Mouse (Mus musculus): ENCODE data around the gene Coq2.

- TF ChIP-seq POLR2A (IDR thresholded peaks at IDR 0.05; ENCODE audit: insufficient read depth, low read depth, low read length) = no peak
- TF ChIP-seq CTCF (IDR thresholded peaks at IDR 0.05; ENCODE audit: insufficient read depth, low read depth, low read length) = no peak
Measured at GRCm38 (mm10) chr5:100719235-100720088, 44.5 kb upstream of the Coq2 start, which contains the start of gene Hpse.
